ENCODE assay signal across 8 mouse cellular contexts in genomic region chr7:29237596-29237995, GRCm38 (mm10). TPM values are rescaled to one million over a fixed set of nuclear protein-coding genes. Genes with fewer than 3 reads are reported as not detected.
DNase-seq lines count a peak whose midpoint lies in the region; ATAC-seq and TF ChIP-seq lines count a peak whose summit lies in the region.
"Not testable (repeated sequence)": the region's sequence is repeated elsewhere in the genome, so short reads cannot be mapped to it uniquely, and the experiment has no call there.

No protein-coding gene starts in this region.

- peak overlapping the region; percentile 55 for H3K4me2 ChIP-seq in embryonic facial prominence, embryonic 14.5 days (ENCODE audit: low read depth, low read length)
- peak overlapping the region; percentile 91 for H3K4me2 ChIP-seq in hindbrain, embryonic 16.5 days (ENCODE audit: low read length)
- H3K4me2 ChIP-seq in liver, postnatal 0 days (ENCODE audit: low read depth, low read length) = peak overlapping the region; percentile 83
- H3K4me2 ChIP-seq in midbrain, embryonic 16.5 days (ENCODE audit: low read length) = peak overlapping the region; percentile 84
- H3K4me2 ChIP-seq in stomach, postnatal 0 days (replicated peaks; ENCODE audit: low read depth) = peak overlapping the region; percentile 44

- intact Hi-C loops in left cerebral cortex, adult 2 months (cut with DNase I) = not testable (repeated sequence)

- TF ChIP-seq EP300 in liver, postnatal 0 days (IDR thresholded peaks at IDR 0.05; ENCODE audit: low read depth); stomach, postnatal 0 days (optimal IDR thresholded peaks at IDR 0.05): not testable (repeated sequence)

- H3K4me1 ChIP-seq in bone marrow, adult 2 months (ENCODE audit: control insufficient read depth, insufficient read depth, low read length); embryonic facial prominence, embryonic 14.5 days (ENCODE audit: control insufficient read depth, insufficient read depth, low read length); hindbrain, embryonic 16.5 days (ENCODE audit: control insufficient read depth, insufficient read depth, low read depth, low read length); stomach, postnatal 0 days (replicated peaks; ENCODE audit: control insufficient read depth, insufficient read depth): not testable (repeated sequence)
- H3K4me1 ChIP-seq in heart, embryonic 10.5 days = peaks cover 11% of the 10 kb centered on the region; the same call in 1 of the 2 replicates
- H3K4me1 ChIP-seq in liver, postnatal 0 days (ENCODE audit: insufficient read depth) = peaks cover 16% of the 10 kb centered on the region
- peaks cover 12% of the 10 kb centered on the region for H3K4me1 ChIP-seq in midbrain, embryonic 16.5 days (ENCODE audit: control insufficient read depth, insufficient read depth, low read length)

- H3K9ac ChIP-seq in embryonic facial prominence, embryonic 14.5 days (ENCODE audit: low read depth, low read length) = peak overlapping the region; percentile 62
- peak overlapping the region; percentile 68 for H3K9ac ChIP-seq in hindbrain, embryonic 16.5 days (ENCODE audit: low read depth, low read length)
- 0 out of 2 replicates have a peak overlapping the region, but pooled peaks have one; percentile 31 for H3K9ac ChIP-seq in liver, postnatal 0 days (replicated peaks)
- peak overlapping the region; percentile 63 for H3K9ac ChIP-seq in midbrain, embryonic 16.5 days (ENCODE audit: low read depth, low read length)
- peak overlapping the region; percentile 48; the same call in 1 of the 2 replicates for H3K9ac ChIP-seq in stomach, postnatal 0 days (ENCODE audit: low read length)

- not testable (repeated sequence) for H3K27me3 ChIP-seq in embryonic facial prominence, embryonic 14.5 days (replicated peaks; ENCODE audit: control insufficient read depth, insufficient read depth, low read length); hindbrain, embryonic 16.5 days (replicated peaks; ENCODE audit: control insufficient read depth, insufficient read depth, low read length); liver, postnatal 0 days (ENCODE audit: insufficient read depth, low read length); midbrain, embryonic 16.5 days (ENCODE audit: control insufficient read depth, insufficient read depth, low read depth, low read length); stomach, postnatal 0 days (ENCODE audit: control insufficient read depth, insufficient read depth, low read length)
- H3K27me3 ChIP-seq in heart, embryonic 10.5 days (ENCODE audit: insufficient read depth, poor library complexity, severe bottlenecking) = peaks cover 14% of the 10 kb centered on the region

- not testable (repeated sequence) for H3K36me3 ChIP-seq in embryonic facial prominence, embryonic 14.5 days (ENCODE audit: control insufficient read depth, insufficient read depth, low read length); heart, embryonic 10.5 days; hindbrain, embryonic 16.5 days (ENCODE audit: control insufficient read depth, insufficient read depth, low read length); liver, postnatal 0 days (replicated peaks; ENCODE audit: insufficient read depth, low read length); midbrain, embryonic 16.5 days (ENCODE audit: control insufficient read depth, insufficient read depth, low read length); stomach, postnatal 0 days (ENCODE audit: control insufficient read depth, insufficient read depth, low read length)

- TF ChIP-seq CTCF in bone marrow, adult 2 months (IDR thresholded peaks at IDR 0.05; ENCODE audit: control insufficient read depth, insufficient read depth, low read length); left cerebral cortex, adult 2 months (IDR thresholded peaks at IDR 0.05); liver, postnatal 0 days (IDR thresholded peaks at IDR 0.05; ENCODE audit: low read depth); stomach, postnatal 0 days (IDR thresholded peaks at IDR 0.05; ENCODE audit: low read depth): not testable (repeated sequence)

- TF ChIP-seq POLR2A in bone marrow, adult 2 months (IDR thresholded peaks at IDR 0.05; ENCODE audit: borderline replicate concordance, control insufficient read depth, low read depth, low read length) = not testable (repeated sequence)

- not testable (repeated sequence) for ATAC-seq in embryonic facial prominence, embryonic 14.5 days (ENCODE audit: low read depth); liver, postnatal 0 days; stomach, postnatal 0 days (ENCODE audit: low FRiP score, low TSS enrichment)
- ATAC-seq in hindbrain, embryonic 16.5 days = peak; percentile 9; the same call in 1 of the 2 replicates
- peak; percentile 19 for ATAC-seq in midbrain, embryonic 16.5 days

- peak overlapping the region; percentile 32; the same call in 1 of the 2 replicates for H3K27ac ChIP-seq in bone marrow, adult 2 months (ENCODE audit: control insufficient read depth, insufficient read depth, low read depth, low read length, poor library complexity)
- H3K27ac ChIP-seq in embryonic facial prominence, embryonic 14.5 days (replicated peaks; ENCODE audit: low read depth, low read length) = peak overlapping the region; percentile 91
- H3K27ac ChIP-seq in heart, embryonic 10.5 days = peak overlapping the region; percentile 86
- H3K27ac ChIP-seq in hindbrain, embryonic 16.5 days (ENCODE audit: low read depth, low read length) = peak overlapping the region; percentile 89
- H3K27ac ChIP-seq in left cerebral cortex, adult 2 months = peak overlapping the region; percentile 85
- peak overlapping the region; percentile 70 for H3K27ac ChIP-seq in liver, postnatal 0 days (ENCODE audit: low read depth)
- peak overlapping the region; percentile 89 for H3K27ac ChIP-seq in midbrain, embryonic 16.5 days (ENCODE audit: low read length)
- peak overlapping the region; percentile 88 for H3K27ac ChIP-seq in stomach, postnatal 0 days (replicated peaks)

- H3K9me3 ChIP-seq in embryonic facial prominence, embryonic 14.5 days (ENCODE audit: control insufficient read depth, low read length); heart, embryonic 10.5 days; hindbrain, embryonic 16.5 days (ENCODE audit: control insufficient read depth, low read length); liver, postnatal 0 days (ENCODE audit: low read length); midbrain, embryonic 16.5 days (replicated peaks; ENCODE audit: control insufficient read depth, low read length, poor library complexity, severe bottlenecking); stomach, postnatal 0 days (ENCODE audit: control insufficient read depth, low read length): not testable (repeated sequence)

- WGBS in bone marrow, adult 2 months = 20% methylated on average over 6 of the region's 6 CpGs
- 26% methylated on average over 6 of the region's 6 CpGs for WGBS in embryonic facial prominence, embryonic 14.5 days
- 30% methylated on average over 6 of the region's 6 CpGs for WGBS in heart, embryonic 10.5 days
- WGBS in hindbrain, embryonic 16.5 days = 28% methylated on average over 6 of the region's 6 CpGs
- WGBS in liver, postnatal 0 days (ENCODE audit: insufficient replicate concordance) = 24% methylated on average over 6 of the region's 6 CpGs
- WGBS in midbrain, embryonic 16.5 days = 30% methylated on average over 6 of the region's 6 CpGs
- WGBS in stomach, postnatal 0 days = 28% methylated on average over 6 of the region's 6 CpGs

- DNase-seq in embryonic facial prominence, embryonic 14.5 days (ENCODE audit: low spot score); heart, embryonic 10.5 days (ENCODE audit: low spot score); left cerebral cortex, adult 2 months (ENCODE audit: extremely low spot score in 1 of 2, low spot score in 2 of 2); liver, postnatal 0 days; stomach, postnatal 0 days (ENCODE audit: low spot score): not testable (repeated sequence)

- peak overlapping the region; percentile 42 for H3K4me3 ChIP-seq in bone marrow, adult 2 months (replicated peaks; ENCODE audit: control insufficient read depth, low read depth, low read length)
- H3K4me3 ChIP-seq in embryonic facial prominence, embryonic 14.5 days (ENCODE audit: low read depth, low read length) = peak overlapping the region; percentile 77
- peak overlapping the region; percentile 65 for H3K4me3 ChIP-seq in heart, embryonic 10.5 days
- H3K4me3 ChIP-seq in hindbrain, embryonic 16.5 days (ENCODE audit: low read length) = peak overlapping the region; percentile 80
- H3K4me3 ChIP-seq in left cerebral cortex, adult 2 months = peak overlapping the region; percentile 75
- H3K4me3 ChIP-seq in liver, postnatal 0 days (ENCODE audit: low read depth, low read length) = peak overlapping the region; percentile 64
- peak overlapping the region; percentile 79 for H3K4me3 ChIP-seq in midbrain, embryonic 16.5 days (ENCODE audit: low read depth, low read length)
- peak overlapping the region; percentile 27; the same call in 1 of the 2 replicates for H3K4me3 ChIP-seq in stomach, postnatal 0 days (ENCODE audit: low read depth, low read length)

RNA-seq across cellular contexts. Expression of gene Yif1b, which starts 0.5 kb away (rescaled TPM):
- 8.5 and 10.7 TPM in 2 replicates for polyA plus RNA-seq in bone marrow, adult 2 months (2011; ENCODE audit: insufficient read depth, insufficient read length, low replicate concordance, missing spikeins)
- polyA plus RNA-seq in embryonic facial prominence, embryonic 14.5 days (2014; fragmentation: Nextera tagmentation; extraction: Ambion mirVana) = 110 and 122 TPM in 2 replicates
- polyA plus RNA-seq in heart, embryonic 10.5 days (2016; fragmentation: Nextera tagmentation; extraction: Ambion mirVana) = 126 and 131 TPM in 2 replicates
- polyA plus RNA-seq in hindbrain, embryonic 16.5 days (2015; fragmentation: Nextera tagmentation; extraction: Ambion mirVana) = 109 and 114 TPM in 2 replicates
- total RNA-seq in left cerebral cortex, adult 2 months (2021) = 10 to 100 TPM; 44.3 to 47.2 TPM
- polyA plus RNA-seq in liver, postnatal 0 days (2015; fragmentation: Nextera tagmentation; extraction: Ambion mirVana) = 45.0 and 46.8 TPM in 2 replicates
- polyA plus RNA-seq in midbrain, embryonic 16.5 days (2015; fragmentation: Nextera tagmentation; extraction: Ambion mirVana) = 95.7 and 109 TPM in 2 replicates
- polyA plus RNA-seq in stomach, postnatal 0 days (2015; fragmentation: Nextera tagmentation; extraction: Ambion mirVana) = 62.8 and 74.1 TPM in 2 replicates

RNA-seq across cellular contexts. Expression of gene Kcnk6, which starts 5.3 kb away (rescaled TPM):
- polyA plus RNA-seq in bone marrow, adult 2 months (2011; ENCODE audit: insufficient read depth, insufficient read length, low replicate concordance, missing spikeins) = 3.5 and 8.8 TPM in 2 replicates
- 1.4 and 2.2 TPM in 2 replicates for polyA plus RNA-seq in embryonic facial prominence, embryonic 14.5 days (2014; fragmentation: Nextera tagmentation; extraction: Ambion mirVana)
- polyA plus RNA-seq in heart, embryonic 10.5 days (2016; fragmentation: Nextera tagmentation; extraction: Ambion mirVana) = 1.7 and 2.4 TPM in 2 replicates
- polyA plus RNA-seq in hindbrain, embryonic 16.5 days (2015; fragmentation: Nextera tagmentation; extraction: Ambion mirVana) = 1.0 and 1.4 TPM in 2 replicates
- 1 to 10 TPM; 2.9 to 3.3 TPM for total RNA-seq in left cerebral cortex, adult 2 months (2021)
- polyA plus RNA-seq in liver, postnatal 0 days (2015; fragmentation: Nextera tagmentation; extraction: Ambion mirVana) = 0.90 and 1.4 TPM in 2 replicates
- 1.1 and 1.7 TPM in 2 replicates for polyA plus RNA-seq in midbrain, embryonic 16.5 days (2015; fragmentation: Nextera tagmentation; extraction: Ambion mirVana)
- 2.4 and 3.0 TPM in 2 replicates for polyA plus RNA-seq in stomach, postnatal 0 days (2015; fragmentation: Nextera tagmentation; extraction: Ambion mirVana)

RNA-seq across cellular contexts. Expression of gene 2200002D01Rik, which starts 10.7 kb away (rescaled TPM):
- 15.6 and 18.7 TPM in 2 replicates for polyA plus RNA-seq in bone marrow, adult 2 months (2011; ENCODE audit: insufficient read depth, insufficient read length, low replicate concordance, missing spikeins)
- polyA plus RNA-seq in embryonic facial prominence, embryonic 14.5 days (2014; fragmentation: Nextera tagmentation; extraction: Ambion mirVana) = 1.9 and 4.3 TPM in 2 replicates
- 8.2 and 9.7 TPM in 2 replicates for polyA plus RNA-seq in heart, embryonic 10.5 days (2016; fragmentation: Nextera tagmentation; extraction: Ambion mirVana)
- 1.2 and 1.9 TPM in 2 replicates for polyA plus RNA-seq in hindbrain, embryonic 16.5 days (2015; fragmentation: Nextera tagmentation; extraction: Ambion mirVana)
- under 1 TPM in 1 of 2 experiments, not detected in 1; 0.32 TPM for total RNA-seq in left cerebral cortex, adult 2 months (2021)
- polyA plus RNA-seq in liver, postnatal 0 days (2015; fragmentation: Nextera tagmentation; extraction: Ambion mirVana) = 1.9 and 3.3 TPM in 2 replicates
- polyA plus RNA-seq in midbrain, embryonic 16.5 days (2015; fragmentation: Nextera tagmentation; extraction: Ambion mirVana) = 0.46 and 1.5 TPM in 2 replicates
- 192 and 201 TPM in 2 replicates for polyA plus RNA-seq in stomach, postnatal 0 days (2015; fragmentation: Nextera tagmentation; extraction: Ambion mirVana)

RNA-seq across cellular contexts. Expression of gene Catsperg1, which starts 23.8 kb away (rescaled TPM):
- polyA plus RNA-seq in bone marrow, adult 2 months (2011; ENCODE audit: insufficient read depth, insufficient read length, low replicate concordance, missing spikeins) = 1.7 and 4.1 TPM in 2 replicates
- polyA plus RNA-seq in embryonic facial prominence, embryonic 14.5 days (2014; fragmentation: Nextera tagmentation; extraction: Ambion mirVana) = 0.19 and 0.47 TPM in 2 replicates
- 0.14 and 0.59 TPM in 2 replicates for polyA plus RNA-seq in heart, embryonic 10.5 days (2016; fragmentation: Nextera tagmentation; extraction: Ambion mirVana)
- 2.3 and 2.5 TPM in 2 replicates for polyA plus RNA-seq in hindbrain, embryonic 16.5 days (2015; fragmentation: Nextera tagmentation; extraction: Ambion mirVana)
- 1 to 10 TPM; 1.3 TPM for total RNA-seq in left cerebral cortex, adult 2 months (2021)
- 0.09 and 0.17 TPM in 2 replicates for polyA plus RNA-seq in liver, postnatal 0 days (2015; fragmentation: Nextera tagmentation; extraction: Ambion mirVana)
- 3.8 and 5.8 TPM in 2 replicates for polyA plus RNA-seq in midbrain, embryonic 16.5 days (2015; fragmentation: Nextera tagmentation; extraction: Ambion mirVana)
- 0.29 and 0.65 TPM in 2 replicates for polyA plus RNA-seq in stomach, postnatal 0 days (2015; fragmentation: Nextera tagmentation; extraction: Ambion mirVana)

RNA-seq across cellular contexts. Expression of gene Spint2, which starts 44.1 kb away (rescaled TPM):
- 17.2 and 35.7 TPM in 2 replicates for polyA plus RNA-seq in bone marrow, adult 2 months (2011; ENCODE audit: insufficient read depth, insufficient read length, low replicate concordance, missing spikeins)
- 116 and 120 TPM in 2 replicates for polyA plus RNA-seq in embryonic facial prominence, embryonic 14.5 days (2014; fragmentation: Nextera tagmentation; extraction: Ambion mirVana)
- 32.4 and 63.4 TPM in 2 replicates for polyA plus RNA-seq in heart, embryonic 10.5 days (2016; fragmentation: Nextera tagmentation; extraction: Ambion mirVana)
- polyA plus RNA-seq in hindbrain, embryonic 16.5 days (2015; fragmentation: Nextera tagmentation; extraction: Ambion mirVana) = 85.4 and 91.2 TPM in 2 replicates
- total RNA-seq in left cerebral cortex, adult 2 months (2021) = 10 to 100 TPM; 26.4 to 27.8 TPM
- polyA plus RNA-seq in liver, postnatal 0 days (2015; fragmentation: Nextera tagmentation; extraction: Ambion mirVana) = 84.8 and 94.7 TPM in 2 replicates
- 81.2 and 89.7 TPM in 2 replicates for polyA plus RNA-seq in midbrain, embryonic 16.5 days (2015; fragmentation: Nextera tagmentation; extraction: Ambion mirVana)
- 638 and 692 TPM in 2 replicates for polyA plus RNA-seq in stomach, postnatal 0 days (2015; fragmentation: Nextera tagmentation; extraction: Ambion mirVana)

Comparison
In these comparisons a context has a peak if more than half of its experiments do, and no peak if none do; other contexts are left out.
1. H3K27ac ChIP-seq: peak in every context shown above with its lines; median percentile 91 in embryonic facial prominence, embryonic 14.5 days; 89 in hindbrain, embryonic 16.5 days; 89 in midbrain, embryonic 16.5 days; 88 in stomach, postnatal 0 days; 86 in heart, embryonic 10.5 days; 85 in left cerebral cortex, adult 2 months; 70 in liver, postnatal 0 days; 32 in bone marrow, adult 2 months.
2. H3K4me3 ChIP-seq: peak in every context shown above with its lines; median percentile 80 in hindbrain, embryonic 16.5 days; 79 in midbrain, embryonic 16.5 days; 77 in embryonic facial prominence, embryonic 14.5 days; 75 in left cerebral cortex, adult 2 months; 65 in heart, embryonic 10.5 days; 64 in liver, postnatal 0 days; 42 in bone marrow, adult 2 months; 27 in stomach, postnatal 0 days.